Mouse (Mus musculus): ENCODE measurements around the gene Tmem184b.

DNA sequence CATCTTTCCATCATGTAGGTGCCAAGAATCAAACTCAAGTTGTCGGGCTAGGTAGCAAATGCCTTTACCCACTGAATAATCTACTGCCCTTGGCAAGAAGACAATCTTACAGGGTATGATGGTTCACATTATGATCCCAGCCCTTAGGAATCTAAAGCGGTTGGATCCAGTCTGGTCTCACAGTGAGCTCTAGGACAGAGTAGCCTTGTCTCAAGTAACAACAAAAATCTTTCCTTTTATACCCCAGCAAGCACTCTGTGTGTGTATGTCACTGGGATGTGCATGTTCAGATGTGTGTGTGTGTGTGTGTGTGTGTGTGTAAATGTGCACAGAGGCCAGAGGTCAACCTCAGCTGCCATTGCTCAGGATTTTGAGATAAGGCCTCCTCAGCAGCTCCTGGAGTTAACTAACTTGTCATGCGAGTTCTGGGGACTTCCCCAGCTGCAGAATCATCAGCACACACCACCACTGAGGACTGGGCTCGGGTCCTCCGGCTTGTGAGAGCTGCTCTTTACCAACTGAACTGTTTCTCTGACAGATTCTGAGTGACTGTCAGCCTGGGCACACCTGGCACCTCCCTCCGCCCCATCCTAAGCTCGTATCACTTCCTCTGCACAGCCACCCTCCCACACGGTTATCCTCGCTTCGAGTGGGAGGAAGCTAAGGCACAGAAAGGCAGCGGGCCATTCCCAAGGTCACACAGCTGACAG is 80.9 kb downstream of the Tmem184b start:
- TF ChIP-seq CTCF (IDR thresholded peaks at IDR 0.05; ENCODE audit: insufficient read depth, low read length) = no peak
- no peak for TF ChIP-seq POLR2A (IDR thresholded peaks at IDR 0.05; ENCODE audit: borderline replicate concordance, extremely low read depth, low read depth, low read length)
